Mouse (Mus musculus) G1E (cell line): ENCODE measurements around the gene P4hb. TPM values are rescaled to one million over a fixed set of nuclear protein-coding genes. Genes with fewer than 3 reads are reported as not detected.
"Not testable (repeated sequence)": the region's sequence is repeated elsewhere in the genome, so short reads cannot be mapped to it uniquely, and the experiment has no call there.

Experiments
- ATAC-seq: 2 replicates; pipeline ENCODE4 v1.8.0; 2016; ENCODE audit warnings: mild to moderate bottlenecking; ENCODE audit not compliant: insufficient number of reproducible peaks, poor library complexity, low FRiP score, severe bottlenecking; ENCODE audit errors: extremely low read depth
- DNase-seq: peaks from one replicate; pipeline ENCODE4 v3.0.0; 2012; ENCODE audit warnings: low spot score
- H3K27me3 ChIP-seq: 2 replicates; pipeline ENCODE4 v1.6.1; 2012; ENCODE audit warnings: mild to moderate bottlenecking, low read length, inconsistent platforms; ENCODE audit not compliant: insufficient read depth
- H3K36me3 ChIP-seq: replicated peaks from 2 replicates; pipeline ENCODE3; 2012; ENCODE audit warnings: mild to moderate bottlenecking, inconsistent platforms
- H3K4me1 ChIP-seq: 2 replicates; pipeline ENCODE4 v1.6.1; 2012; ENCODE audit warnings: low read depth, low read length, inconsistent platforms, mixed read lengths; ENCODE audit not compliant: insufficient read depth
- H3K4me3 ChIP-seq: 2 replicates; pipeline ENCODE4 v1.5.1; 2012; ENCODE audit warnings: low read depth, mild to moderate bottlenecking, inconsistent platforms, low read length, moderate library complexity, mixed read lengths
- H3K9me3 ChIP-seq: replicated peaks from 2 replicates; pipeline ENCODE4 v1.6.1; 2012; ENCODE audit warnings: inconsistent platforms
- CTCF ChIP-seq: IDR thresholded peaks from 2 replicates; pipeline ENCODE4 v1.5.1; 2012; ENCODE audit warnings: low read depth, low read length, inconsistent platforms, mixed read lengths
- GATA1 ChIP-seq: IDR thresholded peaks from 2 replicates; pipeline ENCODE4 v1.6.1; 2012; ENCODE audit warnings: borderline replicate concordance, low read length, inconsistent platforms, mixed read lengths
- GATA2 ChIP-seq: IDR thresholded peaks from 2 replicates; pipeline ENCODE4 v1.6.1; 2012; ENCODE audit warnings: low read depth, low read length, inconsistent platforms, borderline replicate concordance
- POLR2AphosphoS5 ChIP-seq: IDR thresholded peaks from 2 replicates; pipeline ENCODE4 v1.6.1; 2012; ENCODE audit warnings: low read depth, low read length, inconsistent platforms; ENCODE audit not compliant: insufficient replicate concordance
- TAL1 ChIP-seq: conservative IDR thresholded peaks from 2 replicates; pipeline ENCODE4 v1.6.1; 2012; ENCODE audit warnings: low read depth, low read length, inconsistent platforms, mixed read lengths
- polyA plus RNA-seq: library from polyadenylated mRNA; stranded (reverse); fragments of >175 nt; gene quantifications from 2 replicates; pipeline ENCODE4 v1.2.3, GENCODE M21; 2012
- total RNA-seq, 2 experiments: library from RNA; stranded (forward) in 1 of 2; stranded (reverse) in 1 of 2; fragments of 200-1000 nt in 1 of 2; fragments of >200 nt in 1 of 2; fragmentation: Nextera tagmentation in 1 of 2; gene quantifications; 2 replicates each; pipeline ENCODE4 v1.2.3; 2014 to 2017

P4hb gene
- total and polyA plus RNA-seq, 3 experiments, result 289 to 516 (median 414) TPM

GRCm38 (mm10) chr11:120519738-120520137 lies 53.3 kb downstream of the P4hb start:
- DNase-seq, result no peak
- no peaks in the 10 kb centered on the region; the same call in 1 of the 2 replicates for H3K9me3 ChIP-seq
- H3K27me3 ChIP-seq, result peaks cover 42% of the 10 kb centered on the region
- no peak overlapping the region for H3K4me3 ChIP-seq
- H3K36me3 ChIP-seq, result no peaks in the 10 kb centered on the region
- ATAC-seq, result no peak
- peaks cover 26% of the 10 kb centered on the region for H3K4me1 ChIP-seq
- TF ChIP-seq GATA1 (no peak), TAL1 (no peak), GATA2 (no peak), POLR2AphosphoS5 (no peak), CTCF (no peak)

DNA sequence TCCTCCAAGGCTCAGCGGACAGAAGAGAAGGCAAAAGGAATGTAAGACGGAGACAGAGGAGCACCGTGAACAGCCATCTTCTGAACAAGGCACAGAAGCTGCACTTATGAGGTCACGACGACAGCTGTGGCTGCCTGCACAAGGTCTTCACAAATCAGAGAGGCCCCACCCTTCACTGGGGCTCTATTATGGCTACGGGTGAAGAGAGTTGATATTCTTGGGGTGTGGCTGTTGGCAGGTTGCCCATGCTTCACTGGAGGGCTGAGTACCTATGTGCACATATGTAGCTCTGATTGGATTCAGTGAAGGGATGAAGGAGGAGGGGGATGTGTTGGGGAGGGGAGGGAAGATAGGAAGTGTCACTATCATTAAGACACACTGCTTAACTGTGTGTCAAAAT lies 54.5 kb downstream of the P4hb start:
- Histone ChIP-seq H3K27me3 (peaks cover 36% of the 10 kb centered on the region), H3K36me3 (no peaks in the 10 kb centered on the region), H3K4me3 (no peak overlapping the region), H3K4me1 (peaks cover 30% of the 10 kb centered on the region), H3K9me3 (no peaks in the 10 kb centered on the region; the same call in 1 of the 2 replicates)
- TF ChIP-seq GATA2 (no peak), CTCF (no peak), POLR2AphosphoS5 (no peak), GATA1 (no peak), TAL1 (no peak)
- DNase-seq (no peak), ATAC-seq (no peak)

- Histone ChIP-seq H3K4me3 (no peak overlapping the region), H3K27me3 (peaks cover 31% of the 10 kb centered on the region), H3K36me3 (no peaks in the 10 kb centered on the region), H3K4me1 (peaks cover 33% of the 10 kb centered on the region), H3K9me3 (no peaks in the 10 kb centered on the region; the same call in 1 of the 2 replicates)
- TF ChIP-seq GATA2, result no peak
- TF ChIP-seq TAL1, result no peak
- no peak for TF ChIP-seq CTCF
- no peak for TF ChIP-seq POLR2AphosphoS5
- TF ChIP-seq GATA1, result no peak
- DNase-seq, result no peak
- no peak for ATAC-seq
Measured at GRCm38 (mm10) chr11:120518027-120518426, 55.0 kb downstream of the P4hb start.

DNA sequence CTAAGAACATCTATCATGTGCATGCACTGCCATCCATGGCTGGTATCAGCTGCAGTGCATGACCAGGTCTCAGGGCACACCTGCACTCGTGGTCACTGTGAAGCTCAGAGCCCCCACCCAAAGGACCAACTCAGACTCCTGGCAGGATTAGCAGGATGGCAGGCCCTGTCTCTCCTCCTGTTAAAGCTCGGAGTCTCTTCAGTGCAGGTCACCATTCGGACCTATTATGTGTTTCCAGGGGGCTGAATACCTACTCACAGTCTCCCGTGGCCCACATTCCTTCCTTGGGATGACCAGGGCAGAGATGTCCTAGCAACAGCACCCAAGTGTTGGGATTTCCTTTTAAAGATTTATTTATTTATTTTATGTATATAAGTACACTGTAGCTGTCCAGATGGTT lies 55.9 kb downstream of the P4hb start:
- TF ChIP-seq POLR2AphosphoS5 (no peak), TAL1 (no peak), CTCF (no peak), GATA2 (no peak), GATA1 (no peak)
- Histone ChIP-seq H3K9me3 (no peaks in the 10 kb centered on the region; the same call in 1 of the 2 replicates), H3K36me3 (no peaks in the 10 kb centered on the region), H3K4me1 (peaks cover 36% of the 10 kb centered on the region), H3K4me3 (no peak overlapping the region), H3K27me3 (peaks cover 25% of the 10 kb centered on the region)
- DNase-seq, result no peak
- ATAC-seq, result no peak

DNA sequence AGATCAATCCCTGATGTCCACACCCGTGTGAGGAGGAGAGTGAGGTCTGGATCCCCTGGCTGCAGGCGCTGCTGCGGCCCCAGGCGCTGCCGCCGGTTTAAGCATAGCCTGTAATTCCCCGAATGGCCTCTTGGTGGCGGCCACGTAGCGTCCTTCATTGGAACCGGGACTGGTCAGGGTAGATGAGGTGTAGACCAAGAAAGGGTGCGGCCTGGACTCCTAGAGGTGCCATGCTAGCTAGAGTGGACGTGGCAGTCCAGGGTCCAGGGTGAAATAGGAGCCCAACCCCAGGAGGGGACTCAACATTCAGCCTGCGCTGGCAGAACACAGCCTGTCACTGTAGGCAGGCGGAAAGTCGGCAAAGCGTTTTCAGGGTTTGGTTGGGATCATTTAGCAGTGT lies 57.4 kb downstream of the P4hb start:
- Histone ChIP-seq H3K4me3 (no peak overlapping the region), H3K4me1 (peaks cover 45% of the 10 kb centered on the region), H3K9me3 (no peaks in the 10 kb centered on the region; the same call in 1 of the 2 replicates), H3K36me3 (no peaks in the 10 kb centered on the region), H3K27me3 (peaks cover 14% of the 10 kb centered on the region; the same call in 1 of the 2 replicates)
- peak; percentile 85 for TF ChIP-seq CTCF
- TF ChIP-seq POLR2AphosphoS5, result no peak
- peak; percentile 54 for DNase-seq
- ATAC-seq, result peak; percentile 45; the same call in 1 of the 2 replicates

GRCm38 (mm10) chr11:120514262-120514661 lies 58.8 kb downstream of the P4hb start:
- peaks cover 51% of the 10 kb centered on the region for H3K4me1 ChIP-seq
- not testable (repeated sequence) for ATAC-seq, H3K36me3 ChIP-seq, H3K9me3 ChIP-seq, H3K4me3 ChIP-seq, DNase-seq, H3K27me3 ChIP-seq
